4 mouse cellular contexts compared by ENCODE assay signal in the genomic region with DNA sequence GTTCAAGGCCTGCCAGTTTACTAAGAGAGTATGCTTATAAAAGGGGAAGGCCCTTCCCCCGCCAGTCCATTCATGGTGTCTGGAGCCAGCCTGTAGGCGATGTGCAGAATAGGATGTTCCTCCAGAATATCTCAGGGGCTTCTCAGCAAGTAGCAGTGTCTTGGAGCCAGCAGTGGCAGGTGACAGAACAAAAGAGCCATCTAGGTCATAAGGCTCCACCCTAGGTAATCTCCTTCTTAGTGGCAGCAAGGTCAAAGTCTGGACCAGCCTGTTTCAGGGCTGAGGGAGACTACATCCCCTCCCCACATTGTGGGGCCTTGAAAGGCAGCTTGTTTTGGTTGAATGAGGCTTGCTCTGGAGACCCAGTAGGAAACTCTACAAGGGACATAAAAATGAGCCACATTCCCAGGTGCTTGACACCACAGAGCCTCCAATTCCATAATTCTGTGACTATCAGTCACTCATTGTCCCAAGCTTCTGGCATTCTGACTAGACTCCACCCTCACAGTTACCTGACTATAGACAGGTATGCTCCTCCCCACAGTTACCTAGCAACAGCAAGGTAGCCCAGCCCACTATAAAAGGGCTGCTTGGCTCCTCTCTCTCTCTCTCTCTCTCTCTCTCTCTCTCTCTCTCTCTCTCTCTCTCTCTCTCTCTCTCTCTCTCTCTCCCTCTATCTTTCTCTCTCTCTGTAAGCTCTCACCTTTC.
DNase-seq lines count a peak whose midpoint lies in the region; ATAC-seq and TF ChIP-seq lines count a peak whose summit lies in the region.
"Not testable (repeated sequence)": the region's sequence is repeated elsewhere in the genome, so short reads cannot be mapped to it uniquely, and the experiment has no call there.

No protein-coding gene starts in this region.

- not testable (repeated sequence) for H3K36me3 ChIP-seq in intestine, embryonic 16.5 days (ENCODE audit: control insufficient read depth, insufficient read depth, low read length); testis, adult 2 months (ENCODE audit: control insufficient read depth, insufficient read depth, low read length)

- not testable (repeated sequence) for H3K27me3 ChIP-seq in intestine, embryonic 16.5 days (replicated peaks; ENCODE audit: control insufficient read depth, insufficient read depth, low read length); testis, adult 2 months (ENCODE audit: control insufficient read depth, insufficient read depth, low read length)

- H3K9ac ChIP-seq in intestine, embryonic 16.5 days (ENCODE audit: low read depth, low read length), result not testable (repeated sequence)

- not testable (repeated sequence) for H3K4me3 ChIP-seq in intestine, embryonic 16.5 days (ENCODE audit: low read length)
- H3K4me3 ChIP-seq in testis, adult 2 months (ENCODE audit: control insufficient read depth, low read depth, low read length), result peak overlapping the region; percentile 86

- H3K9me3 ChIP-seq in intestine, embryonic 16.5 days (ENCODE audit: control insufficient read depth, low read length), result not testable (repeated sequence)

- DNase-seq in ES-CJ7 (ENCODE audit: low read depth, low spot score) (peak; percentile 60), ZHBTc4 (ENCODE audit: low read depth, low spot score) (peak; percentile 62)

- peak; percentile 93 for ATAC-seq in intestine, embryonic 16.5 days

- H3K4me1 ChIP-seq in intestine, embryonic 16.5 days (ENCODE audit: control insufficient read depth, insufficient read depth, low read length); testis, adult 2 months (ENCODE audit: control insufficient read depth, insufficient read depth, low read length): not testable (repeated sequence)

- TF ChIP-seq POLR2A in testis, adult 2 months (IDR thresholded peaks at IDR 0.05; ENCODE audit: control insufficient read depth, low read depth, low read length), result not testable (repeated sequence)

- H3K4me2 ChIP-seq in intestine, embryonic 16.5 days (ENCODE audit: low read depth, low read length), result not testable (repeated sequence)

- not testable (repeated sequence) for TF ChIP-seq CTCF in testis, adult 2 months (IDR thresholded peaks at IDR 0.05; ENCODE audit: control insufficient read depth, insufficient read depth, insufficient replicate concordance, low read depth, low read length)

- 86% methylated on average over 2 of the region's 2 CpGs for WGBS in intestine, embryonic 16.5 days

- not testable (repeated sequence) for H3K27ac ChIP-seq in intestine, embryonic 16.5 days (ENCODE audit: low read length)
- peak overlapping the region; percentile 54; the same call in 1 of the 2 replicates for H3K27ac ChIP-seq in testis, adult 2 months (ENCODE audit: control insufficient read depth, insufficient read depth, low read depth, low read length)
